Mouse (Mus musculus): Measurements from ENCODE around the gene Prps1. TPM values are rescaled to one million over a fixed set of nuclear protein-coding genes. Genes with fewer than 3 reads are reported as not detected.

Prps1 gene
- polyA plus RNA-seq (2014; fragmentation: Nextera tagmentation; extraction: Ambion mirVana) = 89.4 and 98.9 TPM in 2 replicates

- Histone ChIP-seq H3K9me3 (ENCODE audit: control insufficient read depth, low read length) (no peaks in the 10 kb centered on the region), H3K27me3 (ENCODE audit: control insufficient read depth, insufficient read depth, low read length) (0 out of 2 replicates have a peak, but pooled peaks cover 3% of the 10 kb centered on the region), H3K4me1 (replicated peaks; ENCODE audit: control insufficient read depth, insufficient read depth, low read length) (no peaks in the 10 kb centered on the region), H3K9ac (peak within 1 kb of the TSS; percentile 60), H3K36me3 (replicated peaks; ENCODE audit: control insufficient read depth, insufficient read depth) (no peaks in the 10 kb centered on the region), H3K4me2 (replicated peaks) (peak within 1 kb of the TSS; percentile 55), H3K27ac (peak within 1 kb of the TSS; percentile 54; the same call in 1 of the 2 replicates), H3K4me3 (replicated peaks; ENCODE audit: low read length) (peak within 1 kb of the TSS; percentile 51)
- ATAC-seq (ENCODE audit: low FRiP score) (peak; percentile 96), DNase-seq (ENCODE audit: low spot score) (peak; percentile 88)
- 16% methylated on average over 26 of the region's 26 CpGs for WGBS
Measured at GRCm38 (mm10) chrX:140456279-140456731, at the start of gene Prps1. TSS of gene Prps1 (plus strand) at chrX:140456613.

GRCm38 (mm10) chrX:140407593-140407992 lies 48.8 kb upstream of the Prps1 start:
- no peaks in the 10 kb centered on the region for H3K36me3 ChIP-seq (replicated peaks; ENCODE audit: control insufficient read depth, insufficient read depth)
- WGBS = 85% methylated on average over 5 of the region's 5 CpGs

GRCm38 (mm10) chrX:140418467-140418866 lies 37.9 kb upstream of the Prps1 start:
- DNase-seq (ENCODE audit: low spot score) (no peak), ATAC-seq (ENCODE audit: low FRiP score) (no peak)
- Histone ChIP-seq H3K4me3 (replicated peaks; ENCODE audit: low read length) (no peak overlapping the region), H3K9me3 (ENCODE audit: control insufficient read depth, low read length) (no peaks in the 10 kb centered on the region), H3K4me1 (replicated peaks; ENCODE audit: control insufficient read depth, insufficient read depth, low read length) (no peaks in the 10 kb centered on the region), H3K4me2 (replicated peaks) (no peak overlapping the region), H3K36me3 (replicated peaks; ENCODE audit: control insufficient read depth, insufficient read depth) (no peaks in the 10 kb centered on the region), H3K27ac (no peak overlapping the region), H3K9ac (no peak overlapping the region), H3K27me3 (ENCODE audit: control insufficient read depth, insufficient read depth, low read length) (peaks cover 9% of the 10 kb centered on the region; the same call in 1 of the 2 replicates)
- 89% methylated on average over 4 of the region's 4 CpGs for WGBS

More at GRCm38 (mm10) chrX:140407593-140407992, 48.8 kb upstream of the Prps1 start:
- Histone ChIP-seq H3K9me3 (ENCODE audit: control insufficient read depth, low read length) (no peaks in the 10 kb centered on the region), H3K4me3 (replicated peaks; ENCODE audit: low read length) (no peak overlapping the region), H3K4me2 (replicated peaks) (no peak overlapping the region), H3K9ac (no peak overlapping the region), H3K27ac (no peak overlapping the region), H3K27me3 (ENCODE audit: control insufficient read depth, insufficient read depth, low read length) (peaks cover 4% of the 10 kb centered on the region; the same call in 1 of the 2 replicates), H3K4me1 (replicated peaks; ENCODE audit: control insufficient read depth, insufficient read depth, low read length) (no peaks in the 10 kb centered on the region)
- no peak for ATAC-seq (ENCODE audit: low FRiP score)
- no peak for DNase-seq (ENCODE audit: low spot score)

- DNase-seq (ENCODE audit: low spot score) (no peak), ATAC-seq (ENCODE audit: low FRiP score) (no peak)
- Histone ChIP-seq H3K27me3 (ENCODE audit: control insufficient read depth, insufficient read depth, low read length) (peaks cover 3% of the 10 kb centered on the region; the same call in 1 of the 2 replicates), H3K9ac (no peak overlapping the region), H3K4me3 (replicated peaks; ENCODE audit: low read length) (no peak overlapping the region), H3K36me3 (replicated peaks; ENCODE audit: control insufficient read depth, insufficient read depth) (no peaks in the 10 kb centered on the region), H3K9me3 (ENCODE audit: control insufficient read depth, low read length) (no peaks in the 10 kb centered on the region), H3K27ac (no peak overlapping the region), H3K4me2 (replicated peaks) (no peak overlapping the region), H3K4me1 (replicated peaks; ENCODE audit: control insufficient read depth, insufficient read depth, low read length) (no peaks in the 10 kb centered on the region)
- WGBS = 75% methylated on average over 4 of the region's 4 CpGs
Measured at GRCm38 (mm10) chrX:140427124-140427523, 29.3 kb upstream of the Prps1 start.

GRCm38 (mm10) chrX:140428252-140428651 lies 28.2 kb upstream of the Prps1 start:
- Histone ChIP-seq H3K36me3 (replicated peaks; ENCODE audit: control insufficient read depth, insufficient read depth) (no peaks in the 10 kb centered on the region), H3K9me3 (ENCODE audit: control insufficient read depth, low read length) (no peaks in the 10 kb centered on the region), H3K9ac (no peak overlapping the region), H3K27me3 (ENCODE audit: control insufficient read depth, insufficient read depth, low read length) (no peaks in the 10 kb centered on the region), H3K4me1 (replicated peaks; ENCODE audit: control insufficient read depth, insufficient read depth, low read length) (no peaks in the 10 kb centered on the region), H3K27ac (no peak overlapping the region), H3K4me3 (replicated peaks; ENCODE audit: low read length) (no peak overlapping the region), H3K4me2 (replicated peaks) (no peak overlapping the region)
- ATAC-seq (ENCODE audit: low FRiP score) (no peak), DNase-seq (ENCODE audit: low spot score) (no peak)
- 78% methylated on average over 8 of the region's 8 CpGs for WGBS

GRCm38 (mm10) chrX:140429985-140430384 lies 26.4 kb upstream of the Prps1 start:
- H3K9me3 ChIP-seq (ENCODE audit: control insufficient read depth, low read length) = no peaks in the 10 kb centered on the region
- no peak for DNase-seq (ENCODE audit: low spot score)
- H3K27me3 ChIP-seq (ENCODE audit: control insufficient read depth, insufficient read depth, low read length) = 0 out of 2 replicates have a peak, but pooled peaks cover 2% of the 10 kb centered on the region
- no peak for ATAC-seq (ENCODE audit: low FRiP score)
- no peak overlapping the region for H3K4me2 ChIP-seq (replicated peaks)
- no peak overlapping the region for H3K27ac ChIP-seq
- no peaks in the 10 kb centered on the region for H3K4me1 ChIP-seq (replicated peaks; ENCODE audit: control insufficient read depth, insufficient read depth, low read length)
- 67% methylated on average over 5 of the region's 5 CpGs for WGBS
- H3K36me3 ChIP-seq (replicated peaks; ENCODE audit: control insufficient read depth, insufficient read depth) = no peaks in the 10 kb centered on the region
- no peak overlapping the region for H3K9ac ChIP-seq
- no peak overlapping the region for H3K4me3 ChIP-seq (replicated peaks; ENCODE audit: low read length)

- Histone ChIP-seq H3K4me3 (replicated peaks; ENCODE audit: low read length) (no peak overlapping the region), H3K36me3 (replicated peaks; ENCODE audit: control insufficient read depth, insufficient read depth) (no peaks in the 10 kb centered on the region), H3K9me3 (ENCODE audit: control insufficient read depth, low read length) (no peaks in the 10 kb centered on the region), H3K27me3 (ENCODE audit: control insufficient read depth, insufficient read depth, low read length) (0 out of 2 replicates have a peak, but pooled peaks cover 3% of the 10 kb centered on the region), H3K27ac (no peak overlapping the region), H3K4me2 (replicated peaks) (no peak overlapping the region), H3K9ac (no peak overlapping the region), H3K4me1 (replicated peaks; ENCODE audit: control insufficient read depth, insufficient read depth, low read length) (no peaks in the 10 kb centered on the region)
- ATAC-seq (ENCODE audit: low FRiP score) = no peak
- DNase-seq (ENCODE audit: low spot score) = no peak
- WGBS = 84% methylated on average over 12 of the region's 12 CpGs
Measured at GRCm38 (mm10) chrX:140430506-140430905, 25.9 kb upstream of the Prps1 start.

GRCm38 (mm10) chrX:140431981-140432380 lies 24.4 kb upstream of the Prps1 start:
- no peak overlapping the region for H3K9ac ChIP-seq
- no peak overlapping the region for H3K4me3 ChIP-seq (replicated peaks; ENCODE audit: low read length)
- ATAC-seq (ENCODE audit: low FRiP score) = no peak
- H3K4me1 ChIP-seq (replicated peaks; ENCODE audit: control insufficient read depth, insufficient read depth, low read length) = no peaks in the 10 kb centered on the region
- no peaks in the 10 kb centered on the region for H3K9me3 ChIP-seq (ENCODE audit: control insufficient read depth, low read length)
- WGBS = 82% methylated on average over 15 of the region's 15 CpGs
- H3K4me2 ChIP-seq (replicated peaks) = no peak overlapping the region
- no peaks in the 10 kb centered on the region for H3K36me3 ChIP-seq (replicated peaks; ENCODE audit: control insufficient read depth, insufficient read depth)
- no peak overlapping the region for H3K27ac ChIP-seq
- 0 out of 2 replicates have a peak, but pooled peaks cover 3% of the 10 kb centered on the region for H3K27me3 ChIP-seq (ENCODE audit: control insufficient read depth, insufficient read depth, low read length)
- no peak for DNase-seq (ENCODE audit: low spot score)

GRCm38 (mm10) chrX:140432786-140433185 lies 23.6 kb upstream of the Prps1 start:
- DNase-seq (ENCODE audit: low spot score) = no peak
- H3K36me3 ChIP-seq (replicated peaks; ENCODE audit: control insufficient read depth, insufficient read depth) = no peaks in the 10 kb centered on the region
- no peaks in the 10 kb centered on the region for H3K4me1 ChIP-seq (replicated peaks; ENCODE audit: control insufficient read depth, insufficient read depth, low read length)
- WGBS = 91% methylated on average over 11 of the region's 11 CpGs
- no peak overlapping the region for H3K4me3 ChIP-seq (replicated peaks; ENCODE audit: low read length)
- no peak for ATAC-seq (ENCODE audit: low FRiP score)
- 0 out of 2 replicates have a peak, but pooled peaks cover 3% of the 10 kb centered on the region for H3K27me3 ChIP-seq (ENCODE audit: control insufficient read depth, insufficient read depth, low read length)
- no peak overlapping the region for H3K27ac ChIP-seq
- H3K9me3 ChIP-seq (ENCODE audit: control insufficient read depth, low read length) = no peaks in the 10 kb centered on the region
- H3K4me2 ChIP-seq (replicated peaks) = no peak overlapping the region
- no peak overlapping the region for H3K9ac ChIP-seq

GRCm38 (mm10) chrX:140437906-140438305 lies 18.5 kb upstream of the Prps1 start:
- H3K4me3 ChIP-seq (replicated peaks; ENCODE audit: low read length) = no peak overlapping the region
- H3K4me2 ChIP-seq (replicated peaks) = no peak overlapping the region
- H3K27ac ChIP-seq = no peak overlapping the region
- no peaks in the 10 kb centered on the region for H3K4me1 ChIP-seq (replicated peaks; ENCODE audit: control insufficient read depth, insufficient read depth, low read length)
- H3K36me3 ChIP-seq (replicated peaks; ENCODE audit: control insufficient read depth, insufficient read depth) = no peaks in the 10 kb centered on the region
- no peak for DNase-seq (ENCODE audit: low spot score)
- no peaks in the 10 kb centered on the region for H3K9me3 ChIP-seq (ENCODE audit: control insufficient read depth, low read length)
- H3K9ac ChIP-seq = no peak overlapping the region
- no peak for ATAC-seq (ENCODE audit: low FRiP score)
- peaks cover 3% of the 10 kb centered on the region; the same call in 1 of the 2 replicates for H3K27me3 ChIP-seq (ENCODE audit: control insufficient read depth, insufficient read depth, low read length)

Data from hindbrain, embryonic 14.5 days (tissue).